Mouse (Mus musculus): Measurements from ENCODE around the gene Josd1.

The Josd1 gene

DNA sequence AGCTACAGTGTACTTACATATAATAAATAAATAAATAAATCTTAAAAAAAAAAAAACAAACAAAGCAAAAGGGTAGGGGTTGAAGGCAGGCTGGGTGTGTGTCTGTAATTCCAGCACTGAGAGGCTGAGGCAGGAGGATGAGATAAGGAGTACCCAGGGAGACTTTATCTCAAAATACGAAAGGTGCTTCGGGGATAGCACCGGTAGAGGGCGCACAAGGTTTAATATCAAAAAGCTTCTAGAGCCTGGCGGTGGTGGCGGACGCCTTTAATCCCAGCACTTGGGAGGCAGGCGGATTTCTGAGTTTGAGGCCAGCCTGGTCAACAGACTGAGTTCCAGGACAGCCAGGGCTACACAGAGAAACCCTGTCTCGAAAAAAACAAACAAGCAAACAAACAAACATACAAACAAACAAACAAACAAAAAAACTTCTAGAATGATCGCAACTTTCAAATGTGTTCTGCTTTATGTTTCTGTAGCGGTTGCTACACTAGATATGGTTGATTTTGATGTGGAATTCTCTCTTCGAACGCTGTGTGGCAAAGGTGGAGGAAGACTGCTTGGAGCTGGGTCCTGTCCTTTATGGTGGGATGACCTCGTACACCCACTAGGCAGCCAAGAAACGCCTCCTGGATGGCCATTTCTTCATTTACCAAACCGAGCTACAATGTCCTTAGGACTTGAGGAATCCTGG lies 29.7 kb downstream of the Josd1 start:
- DNase-seq: peak; percentile 95

DNA sequence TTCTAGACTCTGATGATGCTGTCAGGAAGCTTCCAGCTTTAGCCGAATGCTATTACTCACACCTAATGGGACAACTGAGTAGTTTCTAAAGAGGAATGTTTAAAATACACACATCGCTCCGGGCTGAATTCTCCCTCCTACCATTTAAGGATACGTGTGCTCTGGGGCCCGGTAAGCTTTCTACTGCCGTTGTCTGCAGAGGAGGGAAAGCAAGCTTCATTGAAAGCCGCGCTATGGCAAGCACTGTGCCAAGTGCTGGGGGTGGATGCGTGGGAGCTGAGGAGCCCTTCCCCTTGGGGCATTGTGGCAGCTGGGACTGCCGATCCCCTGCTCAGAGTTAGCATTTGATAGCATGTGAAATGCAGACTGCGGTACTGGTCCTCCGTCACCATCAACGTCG lies 31.3 kb downstream of the Josd1 start:
- no peak for DNase-seq

DNA sequence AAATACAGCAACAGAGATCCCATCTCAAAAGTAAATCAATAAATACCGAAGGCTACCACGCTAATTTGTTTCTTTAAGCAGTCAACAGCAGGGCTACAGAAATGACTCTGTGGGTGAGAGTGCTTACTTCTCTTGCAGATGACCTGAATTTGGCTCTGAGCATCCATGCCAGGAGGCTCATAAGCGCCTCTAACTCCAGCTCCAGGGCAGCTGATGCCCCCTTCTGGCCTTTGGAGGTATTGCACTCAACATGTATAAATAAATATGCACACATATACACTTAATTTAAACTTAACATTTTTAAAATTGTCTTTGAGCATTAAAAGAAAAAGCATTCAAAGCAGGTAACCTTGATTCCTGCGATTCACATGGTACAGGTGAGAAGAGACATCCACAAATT lies 36.2 kb downstream of the Josd1 start:
- DNase-seq: peak; percentile 28

DNA sequence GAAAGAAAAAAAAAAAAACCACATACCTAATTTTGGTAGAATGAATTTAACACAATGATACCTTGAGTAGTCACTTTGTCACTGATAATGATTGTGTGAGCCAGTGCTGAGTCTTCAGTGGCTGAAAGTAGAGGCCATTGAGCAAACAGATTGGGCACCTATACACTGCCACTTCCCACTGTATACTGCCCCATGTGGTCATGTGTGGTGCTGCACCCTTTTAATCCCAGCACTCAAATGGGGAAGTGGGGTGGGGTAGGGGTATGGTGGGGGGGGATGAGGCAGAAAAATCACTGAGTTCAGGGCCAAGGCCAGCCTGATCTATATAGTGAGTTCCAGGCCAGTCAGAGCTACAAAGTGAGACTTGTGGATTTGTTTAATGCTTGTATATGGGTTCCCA lies 37.1 kb downstream of the Josd1 start:
- peak; percentile 54 for DNase-seq

DNA sequence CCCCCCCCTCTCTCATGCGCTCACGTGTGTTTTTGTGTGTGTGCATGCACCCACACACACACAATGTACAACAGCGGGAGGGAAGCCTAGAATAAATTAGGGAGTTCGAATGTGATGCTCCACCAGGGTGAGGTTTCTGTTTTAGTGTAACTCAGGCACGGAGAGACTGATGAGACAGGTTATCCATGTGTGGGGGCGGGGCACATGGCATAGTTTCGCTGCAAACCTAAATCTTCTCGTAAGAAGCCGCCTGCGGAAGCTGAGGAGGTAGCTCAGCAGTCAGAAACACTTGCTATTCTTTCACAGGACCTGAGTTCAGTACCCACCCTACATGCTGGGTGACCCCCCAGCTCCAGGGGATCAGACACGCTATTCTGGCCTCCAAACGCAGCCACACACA lies 39.6 kb downstream of the Josd1 start:
- no peak for DNase-seq

DNA sequence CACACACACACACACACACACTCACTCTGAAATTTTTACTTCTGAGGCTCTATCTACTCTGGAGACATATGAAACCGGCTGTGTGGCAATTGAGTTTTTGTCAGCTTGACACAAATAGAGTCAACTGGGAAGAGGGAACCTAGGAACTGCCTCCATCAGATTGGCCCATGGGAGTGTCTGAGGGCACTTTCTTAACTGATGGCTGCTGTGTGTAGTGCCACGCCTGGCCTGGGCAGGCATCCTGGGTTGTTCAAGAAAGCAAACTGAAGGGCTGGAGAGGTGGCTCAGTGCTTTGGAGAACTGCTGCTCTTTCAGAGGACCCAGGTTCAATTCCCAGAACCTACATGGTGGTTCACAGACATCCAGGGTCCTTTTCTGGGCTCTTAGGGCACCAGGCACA lies 42.2 kb downstream of the Josd1 start:
- DNase-seq: no peak

DNA sequence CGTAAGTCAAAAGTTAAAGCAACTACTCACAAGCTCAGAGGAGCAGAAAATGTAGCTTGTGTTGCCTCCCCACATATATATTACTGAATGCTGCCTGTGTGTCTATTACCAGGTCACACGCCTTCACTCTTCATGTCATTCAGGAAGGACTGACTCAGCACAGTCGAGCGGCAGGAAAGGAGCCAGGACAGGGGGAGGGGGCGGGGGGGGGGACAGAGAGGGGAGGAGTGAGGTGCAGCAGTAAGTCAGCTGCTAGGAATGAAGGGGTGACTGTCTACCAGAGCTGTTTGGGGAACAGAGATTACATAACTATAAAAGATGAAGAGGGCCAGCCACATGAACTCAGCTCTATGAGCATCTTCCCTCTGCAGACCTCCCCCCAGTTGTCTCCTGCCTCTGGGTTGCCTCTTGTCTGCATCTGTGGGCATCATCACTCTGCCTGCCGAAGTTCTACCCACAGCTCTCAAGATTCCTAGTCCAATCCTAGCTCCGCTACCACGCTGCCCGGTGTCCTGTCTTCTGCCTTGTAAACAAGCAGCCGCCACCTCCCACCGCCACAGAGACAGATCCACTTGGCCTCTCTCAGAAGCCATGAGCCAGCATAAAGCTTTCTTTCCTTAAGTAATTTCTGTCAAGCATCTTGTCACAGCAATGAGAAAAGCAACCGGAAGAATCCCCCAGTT lies 46.4 kb downstream of the Josd1 start:
- DNase-seq: no peak

DNA sequence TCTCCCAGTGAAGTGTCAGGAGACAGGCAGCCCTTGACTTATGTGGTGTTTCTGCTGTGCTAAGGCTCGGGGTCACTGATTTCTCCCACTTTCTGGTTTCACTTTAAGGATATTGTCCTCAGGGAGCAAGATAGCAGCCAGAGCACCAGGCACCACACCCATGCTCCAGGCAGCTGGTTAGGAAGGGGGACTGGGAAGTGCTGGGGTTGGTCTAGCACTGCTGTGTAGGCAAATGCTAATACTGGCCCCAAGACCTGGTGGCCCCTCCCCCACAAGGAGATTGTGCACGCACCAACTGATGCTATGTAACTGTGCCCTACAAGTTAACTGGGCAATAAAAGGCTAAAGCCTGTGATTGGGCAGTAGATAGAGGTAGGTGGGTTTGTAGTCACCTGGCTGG lies 57.2 kb downstream of the Josd1 start:
- DNase-seq: no peak

Data from liver (tissue).